Mouse (Mus musculus) lung, postnatal 0 days (tissue): ENCODE measurements around the gene Cfd. TPM values are rescaled to one million over a fixed set of nuclear protein-coding genes. Genes with fewer than 3 reads are reported as not detected.

Experiments
- ATAC-seq: fragments of 200-750 bp; cut with Nextera tagmentation; 2 replicates; pipeline ENCODE4 v1.8.0; 2017; ENCODE audit warnings: moderate library complexity
- DNase-seq: peaks from one replicate; pipeline ENCODE4 v3.0.0-alpha.2; 2016; ENCODE audit warnings: low spot score
- H3K27ac ChIP-seq: fragments of 300-500 bp; sonication (generic); 2 replicates; pipeline ENCODE4 v1.5.1; 2014; ENCODE audit warnings: antibody characterized with exemption, mild to moderate bottlenecking, low read length, mixed read lengths
- H3K27me3 ChIP-seq: fragments of 300-500 bp; sonication (generic); replicated peaks from 2 replicates; pipeline ENCODE4 v1.6.1; 2014; ENCODE audit warnings: low read length, mixed read lengths; ENCODE audit not compliant: insufficient read depth
- H3K36me3 ChIP-seq: fragments of 300-500 bp; sonication (generic); 2 replicates; pipeline ENCODE4 v1.6.1; 2014; ENCODE audit warnings: low read length, mixed read lengths; ENCODE audit not compliant: insufficient read depth
- H3K4me1 ChIP-seq: fragments of 300-500 bp; sonication (generic); 2 replicates; pipeline ENCODE4 v1.6.1; 2014; ENCODE audit warnings: antibody characterized with exemption, low read depth, low read length, mixed read lengths; ENCODE audit not compliant: insufficient read depth
- H3K4me2 ChIP-seq: fragments of 300-500 bp; sonication (generic); replicated peaks from 2 replicates; pipeline ENCODE4 v1.6.1; 2014; ENCODE audit warnings: low read depth, mild to moderate bottlenecking, low read length, moderate library complexity, mixed read lengths
- H3K4me3 ChIP-seq: fragments of 300-500 bp; sonication (generic); 2 replicates; pipeline ENCODE4 v1.5.1; 2014; ENCODE audit warnings: low read depth, low read length
- H3K9ac ChIP-seq: fragments of 300-500 bp; sonication (generic); replicated peaks from 2 replicates; pipeline ENCODE4 v1.6.1; 2014; ENCODE audit warnings: low read depth, mild to moderate bottlenecking
- H3K9me3 ChIP-seq: fragments of 300-500 bp; sonication (generic); 2 replicates; pipeline ENCODE4 v1.6.1; 2016; ENCODE audit warnings: low read length, mixed read lengths
- CTCF ChIP-seq: IDR thresholded peaks from 2 replicates; pipeline ENCODE4 v1.5.1; 2016; ENCODE audit warnings: antibody characterized with exemption, mild to moderate bottlenecking
- EP300 ChIP-seq: IDR thresholded peaks from 2 replicates; pipeline ENCODE4 v1.6.1; 2016; ENCODE audit warnings: antibody characterized with exemption, mild to moderate bottlenecking, control low read depth
- WGBS: fragments of 180-500 bp; shearing (Covaris S2); extraction: QIAGEN DNeasy Blood & Tissue Kit; methylation state at CpG from one replicate; pipeline ENCODE4 v1.1.7; 2014; 5-methylcytosine and 5-hydroxymethylcytosine counted together
- polyA plus RNA-seq: library from polyadenylated mRNA; unstranded; fragments of >200 nt; fragmentation: Nextera tagmentation; extraction: Ambion mirVana; gene quantifications from 2 replicates; pipeline ENCODE4 v1.2.1, GENCODE M21; 2015

The Cfd gene
- polyA plus RNA-seq, 1 experiment from 2014 or later: not detected

GRCm38 (mm10) chr10:79916808-79917531 is 26.3 kb downstream of the Cfd start, which contains the start of gene Kiss1r:
Gene Kiss1r (plus strand): TSS chr10:79916971.
- peak; percentile 89 for DNase-seq
- peak within 1 kb of the TSS; percentile 76 for H3K4me3 ChIP-seq
- WGBS: 2% methylated on average over 42 of the region's 42 CpGs
- TF ChIP-seq CTCF: no peak
- no peak for TF ChIP-seq EP300
- H3K27ac ChIP-seq: peak within 1 kb of the TSS; percentile 82
- H3K4me1 ChIP-seq: peaks cover 21% of the 10 kb centered on the region; the same call in 1 of the 2 replicates
- H3K9ac ChIP-seq: peak within 1 kb of the TSS; percentile 92
- H3K4me2 ChIP-seq: peak within 1 kb of the TSS; percentile 88
- peak; percentile 87 for ATAC-seq
- H3K27me3 ChIP-seq: peaks cover 27% of the 10 kb centered on the region
- H3K36me3 ChIP-seq: 0 out of 2 replicates have a peak, but pooled peaks cover 3% of the 10 kb centered on the region
- no peaks in the 10 kb centered on the region for H3K9me3 ChIP-seq

GRCm38 (mm10) chr10:79917532-79918100 is 27.0 kb downstream of the Cfd start:
- no peak overlapping the region for H3K4me3 ChIP-seq
- H3K4me2 ChIP-seq: peak overlapping the region; percentile 88
- peaks cover 34% of the 10 kb centered on the region for H3K27me3 ChIP-seq
- H3K9me3 ChIP-seq: no peaks in the 10 kb centered on the region
- no peak overlapping the region for H3K9ac ChIP-seq
- H3K36me3 ChIP-seq: no peaks in the 10 kb centered on the region
- no peak for DNase-seq
- peaks cover 21% of the 10 kb centered on the region; the same call in 1 of the 2 replicates for H3K4me1 ChIP-seq
- H3K27ac ChIP-seq: no peak overlapping the region
- TF ChIP-seq EP300 (no peak), CTCF (no peak)
- no peak for ATAC-seq
- WGBS: 67% methylated on average over 5 of the region's 5 CpGs

- Histone ChIP-seq H3K9me3 (no peaks in the 10 kb centered on the region), H3K4me1 (peaks cover 21% of the 10 kb centered on the region; the same call in 1 of the 2 replicates), H3K27ac (no peak overlapping the region), H3K4me3 (peak overlapping the region; percentile 23; the same call in 1 of the 2 replicates), H3K9ac (0 out of 2 replicates have a peak overlapping the region, but pooled peaks have one; percentile 3), H3K27me3 (peaks cover 35% of the 10 kb centered on the region), H3K36me3 (no peaks in the 10 kb centered on the region), H3K4me2 (peak overlapping the region; percentile 50)
- 11% methylated on average over 34 of the region's 35 CpGs for WGBS
- no peak for ATAC-seq
- peak; percentile 51 for DNase-seq
- TF ChIP-seq EP300 (no peak), CTCF (no peak)
Observed at GRCm38 (mm10) chr10:79918231-79919078, 27.8 kb downstream of the Cfd start.

- peak; percentile 46 for DNase-seq
- H3K4me1 ChIP-seq: peaks cover 21% of the 10 kb centered on the region; the same call in 1 of the 2 replicates
Observed at GRCm38 (mm10) chr10:79919251-79919849, 28.7 kb downstream of the Cfd start.

GRCm38 (mm10) chr10:79920056-79920890 is 29.6 kb downstream of the Cfd start:
- Histone ChIP-seq H3K27me3 (peaks cover 35% of the 10 kb centered on the region), H3K9me3 (no peaks in the 10 kb centered on the region), H3K4me2 (no peak overlapping the region), H3K9ac (no peak overlapping the region), H3K4me1 (peaks cover 21% of the 10 kb centered on the region; the same call in 1 of the 2 replicates), H3K36me3 (no peaks in the 10 kb centered on the region), H3K4me3 (no peak overlapping the region), H3K27ac (no peak overlapping the region)
- WGBS: 25% methylated on average over 26 of the region's 26 CpGs
- no peak for DNase-seq
- TF ChIP-seq EP300 (no peak), CTCF (no peak)
- ATAC-seq: no peak

More at GRCm38 (mm10) chr10:79919251-79919849, 28.7 kb downstream of the Cfd start:
- 9% methylated on average over 20 of the region's 21 CpGs for WGBS
- Histone ChIP-seq H3K4me3 (peak overlapping the region; percentile 10; the same call in 1 of the 2 replicates), H3K9me3 (no peaks in the 10 kb centered on the region), H3K4me2 (peak overlapping the region; percentile 50), H3K27ac (no peak overlapping the region), H3K36me3 (no peaks in the 10 kb centered on the region), H3K9ac (no peak overlapping the region), H3K27me3 (peaks cover 35% of the 10 kb centered on the region)
- ATAC-seq: no peak
- TF ChIP-seq CTCF (no peak), EP300 (no peak)
